Mouse (Mus musculus) heart, postnatal 0 days (tissue): Measurements from ENCODE around the gene Mcmbp.

Experiments used
- CTCF ChIP-seq: IDR thresholded peaks from 2 replicates; pipeline ENCODE4 v1.5.1; 2016; ENCODE audit warnings: antibody characterized with exemption, control low read depth, low read depth
- EP300 ChIP-seq: IDR thresholded peaks from 2 replicates; pipeline ENCODE4 v1.6.1; 2016; ENCODE audit warnings: antibody characterized with exemption, low read depth

- TF ChIP-seq CTCF = no peak
- no peak for TF ChIP-seq EP300
Measured at GRCm38 (mm10) chr7:128777201-128777600, 36.9 kb upstream of the Mcmbp start.
